Mouse (Mus musculus) thymus, adult 2 months (tissue): ENCODE results near the gene 2310039H08Rik.

Experiments used
- CTCF ChIP-seq: fragments of 200-500 bp; IDR thresholded peaks from 2 replicates; pipeline ENCODE4 v1.5.1; 2012; ENCODE audit warnings: mild to moderate bottlenecking, control low read depth, low read length, moderate library complexity, borderline replicate concordance; ENCODE audit not compliant: control insufficient read depth, poor library complexity, insufficient read depth; ENCODE audit errors: extremely low read depth
- POLR2A ChIP-seq: fragments of 200-500 bp; IDR thresholded peaks from 2 replicates; pipeline ENCODE4 v1.6.1; 2012; ENCODE audit warnings: mild to moderate bottlenecking, low read length, control low read depth, moderate library complexity; ENCODE audit not compliant: control insufficient read depth, poor library complexity, insufficient read depth; ENCODE audit errors: extremely low read depth

DNA sequence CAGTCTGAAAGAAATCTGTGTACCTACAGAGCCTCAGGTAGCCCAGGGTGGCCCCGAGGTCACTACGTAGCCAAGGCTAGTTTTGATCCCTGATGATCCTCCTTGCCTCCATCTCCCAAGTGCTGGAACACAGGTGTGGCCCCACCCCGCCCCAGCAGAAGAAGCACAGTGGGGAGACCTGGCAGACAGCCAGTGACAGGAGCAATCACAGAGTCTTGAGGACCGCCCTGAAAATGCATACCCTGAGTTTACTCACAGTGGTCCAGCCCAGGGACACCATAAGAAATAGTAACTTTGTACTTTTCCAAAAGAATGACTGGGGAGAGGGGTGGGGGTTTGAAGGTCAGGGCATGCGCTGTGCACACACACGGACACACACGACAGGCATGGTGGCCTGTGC is 48.2 kb downstream of the 2310039H08Rik start:
- TF ChIP-seq CTCF (no peak), POLR2A (no peak)
